Mouse (Mus musculus) megakaryocyte-erythroid progenitor cell, adult 5-6 weeks (primary cell): ENCODE results near the gene Olfr1377. TPM values are rescaled to one million over a fixed set of nuclear protein-coding genes. Genes with fewer than 3 reads are reported as not detected.

Experiments
- total RNA-seq, 2 experiments: library from RNA; stranded (forward) in 1 of 2; stranded (reverse) in 1 of 2; fragments of 200-1000, 215-1000 nt in 1 of 2; fragments of >200 nt in 1 of 2; fragmentation: Nextera tagmentation in 1 of 2; gene quantifications; 2 replicates each; pipeline ENCODE4 v1.2.3; 2014 to 2017

The Olfr1377 gene
- total RNA-seq, 2 experiments from 2014 or later = not detected

Other genes starting within 250 kb of the Olfr1377 start
- 2.2 and 15.8 TPM in 2 replicates for gene Zfp354c, start 154.2 kb upstream of the Olfr1377 start, total RNA-seq (2014; fragmentation: Nextera tagmentation)
- 0.38 and 2.8 TPM in 2 replicates for gene Zfp354c, start 154.2 kb upstream of the Olfr1377 start, total RNA-seq (2017)
- gene Zfp879, start 140.4 kb upstream of the Olfr1377 start, total RNA-seq (2014; fragmentation: Nextera tagmentation) = not detected in 2 replicates
- 0.08 and 0.14 TPM in 2 replicates for gene Zfp879, start 140.4 kb upstream of the Olfr1377 start, total RNA-seq (2017)
- gene Grm6, start 131.3 kb upstream of the Olfr1377 start, total RNA-seq (2014; fragmentation: Nextera tagmentation) = not detected in 2 replicates
- gene Grm6, start 131.3 kb upstream of the Olfr1377 start, total RNA-seq (2017) = not detected in 2 replicates
- gene Zfp454, start 94.3 kb upstream of the Olfr1377 start, total RNA-seq (2014; fragmentation: Nextera tagmentation) = not detected in 2 replicates
- not detected in 2 replicates for gene Zfp454, start 94.3 kb upstream of the Olfr1377 start, total RNA-seq (2017)
- gene Zfp2, start 65.8 kb upstream of the Olfr1377 start, total RNA-seq (2014; fragmentation: Nextera tagmentation) = 4.1 and 9.2 TPM in 2 replicates
- gene Zfp2, start 65.8 kb upstream of the Olfr1377 start, total RNA-seq (2017) = 4.9 and 6.0 TPM in 2 replicates
- gene Zfp354b, start 50.3 kb upstream of the Olfr1377 start, total RNA-seq (2014; fragmentation: Nextera tagmentation) = not detected in 2 replicates
- gene Zfp354b, start 50.3 kb upstream of the Olfr1377 start, total RNA-seq (2017) = not detected in 2 replicates
- gene 4933414I15Rik, start 38.2 kb upstream of the Olfr1377 start, total RNA-seq (2014; fragmentation: Nextera tagmentation) = not detected in 2 replicates
- gene 4933414I15Rik, start 38.2 kb upstream of the Olfr1377 start, total RNA-seq (2017) = not detected in 2 replicates
- gene Prop1, start 28.2 kb upstream of the Olfr1377 start, total RNA-seq (2014; fragmentation: Nextera tagmentation) = not detected in 2 replicates
- gene Prop1, start 28.2 kb upstream of the Olfr1377 start, total RNA-seq (2017) = not detected in 2 replicates
- gene Olfr1378, start 15.4 kb upstream of the Olfr1377 start, total RNA-seq (2014; fragmentation: Nextera tagmentation) = not detected in 2 replicates
- gene Olfr1378, start 15.4 kb upstream of the Olfr1377 start, total RNA-seq (2017) = not detected in 2 replicates
- gene Olfr51, start 21.6 kb downstream of the Olfr1377 start, total RNA-seq (2014; fragmentation: Nextera tagmentation) = not detected in 2 replicates
- not detected in 2 replicates for gene Olfr51, start 21.6 kb downstream of the Olfr1377 start, total RNA-seq (2017)
- not detected in 2 replicates for gene Olfr54, start 32.3 kb downstream of the Olfr1377 start, total RNA-seq (2014; fragmentation: Nextera tagmentation)
- gene Olfr54, start 32.3 kb downstream of the Olfr1377 start, total RNA-seq (2017) = not detected in 2 replicates
- not detected in 2 replicates for gene Olfr1375, start 66.1 kb downstream of the Olfr1377 start, total RNA-seq (2014; fragmentation: Nextera tagmentation)
- gene Olfr1375, start 66.1 kb downstream of the Olfr1377 start, total RNA-seq (2017) = not detected in 2 replicates
- gene Zfp354a, start 77.3 kb downstream of the Olfr1377 start, total RNA-seq (2014; fragmentation: Nextera tagmentation) = not detected in 2 replicates
- gene Zfp354a, start 77.3 kb downstream of the Olfr1377 start, total RNA-seq (2017) = not detected in 2 replicates
- gene Gm12569, start 238.5 kb downstream of the Olfr1377 start, total RNA-seq (2014; fragmentation: Nextera tagmentation) = not detected in 2 replicates
- gene Gm12569, start 238.5 kb downstream of the Olfr1377 start, total RNA-seq (2017) = not detected in 2 replicates